Mouse (Mus musculus): ENCODE measurements at regions not wholly inside any gene's neighbourhood (a gene's known extent, or its start where the extent isn't known, plus 50 kb on each side); places are given as distances from the start of the nearest gene placed in this dataset.

GRCm38 (mm10) chr1:92707441-92707840 is 58.8 kb upstream of the Otos start:
- Histone ChIP-seq H3K9ac (ENCODE audit: control insufficient read depth, low read depth, low read length, poor library complexity, severe bottlenecking) (no peak overlapping the region), H3K27ac (ENCODE audit: control insufficient read depth, low read depth, low read length) (no peak overlapping the region), H3K4me1 (ENCODE audit: control insufficient read depth in 1 of 2, insufficient read depth in 2 of 2, low read length in 2 of 2) (no peaks in the 10 kb centered on the region), H3K79me2 (ENCODE audit: control insufficient read depth, insufficient read depth, low read length, poor library complexity) (no peaks in the 10 kb centered on the region), H3K4me3 (ENCODE audit: control insufficient read depth in 1 of 2, insufficient read depth in 1 of 2, low read depth in 2 of 2, low read length in 2 of 2) (no peak overlapping the region), H3K36me3 (ENCODE audit: control insufficient read depth in 1 of 2, insufficient read depth in 2 of 2, low read length in 2 of 2) (no peaks in the 10 kb centered on the region), H3K9me3 (replicated peaks; ENCODE audit: insufficient read depth, low read length) (no peaks in the 10 kb centered on the region), H3K27me3 (ENCODE audit: control insufficient read depth in 1 of 2, insufficient read depth in 2 of 2, low read length in 2 of 2) (no peaks in the 10 kb centered on the region)
- no peak for TF ChIP-seq ZKSCAN1 (IDR thresholded peaks at IDR 0.05; ENCODE audit: low read depth, low read length)
- TF ChIP-seq BHLHE40 (IDR thresholded peaks at IDR 0.05; ENCODE audit: borderline replicate concordance, low read depth, low read length), result no peak
- no peak for TF ChIP-seq MYB (IDR thresholded peaks at IDR 0.05; ENCODE audit: low read depth, low read length)
- no peak for TF ChIP-seq TAL1 (IDR thresholded peaks at IDR 0.05; ENCODE audit: low read length)
- DNase-seq (ENCODE audit: low read depth, low spot score), result no peak

- no peak for TF ChIP-seq CHD2 (IDR thresholded peaks at IDR 0.05; ENCODE audit: low read length)
- TF ChIP-seq RCOR1 (IDR thresholded peaks at IDR 0.05; ENCODE audit: low read depth, low read length), result no peak
- TF ChIP-seq POLR2AphosphoS5 (IDR thresholded peaks at IDR 0.05; ENCODE audit: borderline replicate concordance, low read depth, low read length), result no peak
- TF ChIP-seq TBP (IDR thresholded peaks at IDR 0.05; ENCODE audit: low read depth, low read length), result no peak
- TF ChIP-seq MAX (IDR thresholded peaks at IDR 0.05; ENCODE audit: low read length), result no peak
- TF ChIP-seq MYC (IDR thresholded peaks at IDR 0.05; ENCODE audit: low read depth, low read length), result no peak
- TF ChIP-seq ETS1 (IDR thresholded peaks at IDR 0.05; ENCODE audit: low read depth, low read length), result no peak
- TF ChIP-seq ZKSCAN1 (IDR thresholded peaks at IDR 0.05; ENCODE audit: low read depth, low read length), result no peak
- TF ChIP-seq NRF1 (IDR thresholded peaks at IDR 0.05; ENCODE audit: insufficient read depth, low read depth, low read length, poor library complexity, severe bottlenecking), result no peak
- no peak for TF ChIP-seq ZC3H11A (IDR thresholded peaks at IDR 0.05; ENCODE audit: low read depth, low read length)
- TF ChIP-seq GABPA (IDR thresholded peaks at IDR 0.05; ENCODE audit: low read depth, low read length), result no peak
- TF ChIP-seq SMC3 (IDR thresholded peaks at IDR 0.05; ENCODE audit: low read depth, low read length), result no peak
- no peak for TF ChIP-seq USF1 (IDR thresholded peaks at IDR 0.05; ENCODE audit: low read depth, low read length)
- TF ChIP-seq ELF1 (IDR thresholded peaks at IDR 0.05; ENCODE audit: low read depth, low read length), result no peak
- no peak for TF ChIP-seq MYB (IDR thresholded peaks at IDR 0.05; ENCODE audit: low read depth, low read length)
- no peak for TF ChIP-seq BHLHE40 (IDR thresholded peaks at IDR 0.05; ENCODE audit: borderline replicate concordance, low read depth, low read length)
- no peak for TF ChIP-seq ZNF384 (IDR thresholded peaks at IDR 0.05; ENCODE audit: low read depth, low read length)
- no peak for TF ChIP-seq SIN3A (IDR thresholded peaks at IDR 0.05; ENCODE audit: low read length)
- Histone ChIP-seq H3K4me1 (ENCODE audit: control insufficient read depth in 1 of 2, insufficient read depth in 2 of 2, low read length in 2 of 2) (0 out of 4 replicates have a peak, but pooled peaks cover 1 to 7% of the 10 kb centered on the region in 2 experiments), H3K4me3 (ENCODE audit: control insufficient read depth in 1 of 2, insufficient read depth in 1 of 2, low read depth in 2 of 2, low read length in 2 of 2) (no peak overlapping the region), H3K27me3 (ENCODE audit: control insufficient read depth in 1 of 2, insufficient read depth in 2 of 2, low read length in 2 of 2) (no peaks in the 10 kb centered on the region), H3K79me2 (ENCODE audit: control insufficient read depth, insufficient read depth, low read length, poor library complexity) (no peaks in the 10 kb centered on the region), H3K27ac (ENCODE audit: control insufficient read depth, low read depth, low read length) (no peak overlapping the region), H3K36me3 (ENCODE audit: control insufficient read depth in 1 of 2, insufficient read depth in 2 of 2, low read length in 2 of 2) (no peaks in the 10 kb centered on the region), H3K9ac (ENCODE audit: control insufficient read depth, low read depth, low read length, poor library complexity, severe bottlenecking) (no peak overlapping the region), H3K9me3 (replicated peaks; ENCODE audit: insufficient read depth, low read length) (no peaks in the 10 kb centered on the region)
- DNase-seq (ENCODE audit: low read depth, low spot score), result no peak
These were observed 55.3 kb upstream of the Otos start for GRCm38 (mm10) chr1:92703903-92704302.
